Mouse (Mus musculus): ENCODE measurements around the gene Fbxo7. TPM values are rescaled to one million over a fixed set of nuclear protein-coding genes. Genes with fewer than 3 reads are reported as not detected.
A peak's percentile ranks its signal among the peaks of the same experiment; 100 is the strongest.

Fbxo7 gene
- polyA plus RNA-seq (2016; fragmentation: Nextera tagmentation; extraction: Ambion mirVana): 16.5 and 19.8 TPM in 2 replicates

GRCm38 (mm10) chr10:86021749-86022473 is at the start of gene Fbxo7:
Gene Fbxo7, plus strand, starts transcription at chr10:86021972.
- Histone ChIP-seq H3K9me3 (no peaks in the 10 kb centered on the region), H3K27me3 (ENCODE audit: insufficient read depth, poor library complexity, severe bottlenecking) (no peaks in the 10 kb centered on the region), H3K4me3 (peak within 1 kb of the TSS; percentile 88), H3K27ac (peak within 1 kb of the TSS; percentile 95), H3K4me1 (replicated peaks) (peaks cover 13% of the 10 kb centered on the region), H3K36me3 (peaks cover 6% of the 10 kb centered on the region)
- WGBS: under 1% methylated on average over 82 of the region's 82 CpGs
- peak; percentile 90 for DNase-seq (ENCODE audit: low spot score)

DNA sequence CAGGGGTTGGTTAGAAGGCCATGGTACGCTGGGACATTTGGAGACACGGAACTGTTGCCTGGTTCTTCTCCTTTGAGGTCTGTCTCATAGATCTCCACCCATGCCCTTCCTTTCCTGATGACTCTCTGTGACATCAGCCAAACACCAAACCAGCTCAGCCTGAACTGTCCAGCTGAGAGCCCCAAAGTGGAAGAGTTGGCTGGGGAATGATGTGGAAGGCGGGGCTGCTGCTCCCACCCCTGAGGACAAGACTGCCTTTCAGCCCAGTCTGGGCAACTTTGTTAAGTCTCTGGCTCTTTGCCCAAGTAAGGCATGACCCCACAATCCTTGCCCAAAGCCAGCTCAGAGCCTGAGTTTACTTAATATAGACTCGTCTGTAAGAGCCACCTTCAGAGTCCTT is 48.9 kb upstream of the Fbxo7 start:
- no peaks in the 10 kb centered on the region for H3K36me3 ChIP-seq
- H3K27me3 ChIP-seq (ENCODE audit: insufficient read depth, poor library complexity, severe bottlenecking): no peaks in the 10 kb centered on the region
- H3K4me1 ChIP-seq (replicated peaks): no peaks in the 10 kb centered on the region
- H3K9me3 ChIP-seq: no peaks in the 10 kb centered on the region; the same call in 1 of the 2 replicates
- H3K27ac ChIP-seq: no peak overlapping the region
- no peak overlapping the region for H3K4me3 ChIP-seq
- DNase-seq (ENCODE audit: low spot score): no peak
- 86% methylated on average over 4 of the region's 4 CpGs for WGBS

- H3K9me3 ChIP-seq: no peaks in the 10 kb centered on the region
- 83% methylated on average over 6 of the region's 6 CpGs for WGBS
Observed at GRCm38 (mm10) chr10:85989412-85990115, 32.2 kb upstream of the Fbxo7 start.

DNA sequence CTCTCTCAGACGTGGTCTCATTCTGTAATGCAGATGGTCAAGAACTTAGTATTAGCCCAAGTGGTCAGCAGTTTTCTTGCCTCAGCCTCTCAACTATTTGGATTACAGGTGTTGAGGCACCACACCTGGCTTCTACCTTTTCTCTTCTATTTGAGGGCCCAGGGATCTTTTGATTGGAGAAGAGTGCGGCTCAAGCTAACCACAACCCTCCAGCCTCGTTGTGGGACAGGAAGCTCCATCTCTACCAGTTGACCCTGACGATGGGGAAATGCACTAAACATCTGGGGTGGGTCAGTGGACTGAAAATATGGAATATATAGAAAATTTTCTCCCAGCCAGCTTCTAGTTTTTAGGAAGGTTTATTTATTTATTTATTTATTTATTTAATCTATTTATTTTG is 29.4 kb upstream of the Fbxo7 start:
- DNase-seq (ENCODE audit: low spot score): no peak
- H3K4me1 ChIP-seq (replicated peaks): no peaks in the 10 kb centered on the region
- H3K36me3 ChIP-seq: no peaks in the 10 kb centered on the region
- H3K27ac ChIP-seq: no peak overlapping the region
- no peaks in the 10 kb centered on the region for H3K9me3 ChIP-seq
- WGBS: 89% methylated on average over 4 of the region's 4 CpGs
- H3K27me3 ChIP-seq (ENCODE audit: insufficient read depth, poor library complexity, severe bottlenecking): no peaks in the 10 kb centered on the region
- no peak overlapping the region for H3K4me3 ChIP-seq

More at GRCm38 (mm10) chr10:85989412-85990115, 32.2 kb upstream of the Fbxo7 start:
- Histone ChIP-seq H3K4me3 (no peak overlapping the region), H3K27me3 (ENCODE audit: insufficient read depth, poor library complexity, severe bottlenecking) (no peaks in the 10 kb centered on the region), H3K36me3 (no peaks in the 10 kb centered on the region), H3K27ac (no peak overlapping the region), H3K4me1 (replicated peaks) (no peaks in the 10 kb centered on the region)
- no peak for DNase-seq (ENCODE audit: low spot score)

- H3K27me3 ChIP-seq (ENCODE audit: insufficient read depth, poor library complexity, severe bottlenecking): no peaks in the 10 kb centered on the region
- no peak overlapping the region for H3K27ac ChIP-seq
- H3K4me3 ChIP-seq: no peak overlapping the region
- H3K9me3 ChIP-seq: no peaks in the 10 kb centered on the region
- H3K4me1 ChIP-seq (replicated peaks): no peaks in the 10 kb centered on the region
- H3K36me3 ChIP-seq: no peaks in the 10 kb centered on the region
- 90% methylated on average over 9 of the region's 9 CpGs for WGBS
- no peak for DNase-seq (ENCODE audit: low spot score)
Observed at GRCm38 (mm10) chr10:85993836-85994235, 27.9 kb upstream of the Fbxo7 start.

- 85% methylated on average over 5 of the region's 5 CpGs for WGBS
- Histone ChIP-seq H3K4me1 (replicated peaks) (no peaks in the 10 kb centered on the region), H3K36me3 (no peaks in the 10 kb centered on the region), H3K9me3 (no peaks in the 10 kb centered on the region), H3K4me3 (no peak overlapping the region), H3K27ac (no peak overlapping the region), H3K27me3 (ENCODE audit: insufficient read depth, poor library complexity, severe bottlenecking) (no peaks in the 10 kb centered on the region)
- DNase-seq (ENCODE audit: low spot score): no peak
Observed at GRCm38 (mm10) chr10:85994543-85995104, 27.1 kb upstream of the Fbxo7 start.

GRCm38 (mm10) chr10:86000447-86000846 is 21.3 kb upstream of the Fbxo7 start:
- no peaks in the 10 kb centered on the region for H3K4me1 ChIP-seq (replicated peaks)
- H3K4me3 ChIP-seq: no peak overlapping the region
- no peak overlapping the region for H3K27ac ChIP-seq
- H3K9me3 ChIP-seq: no peaks in the 10 kb centered on the region
- H3K36me3 ChIP-seq: no peaks in the 10 kb centered on the region
- WGBS: 95% methylated on average over 4 of the region's 4 CpGs
- no peaks in the 10 kb centered on the region for H3K27me3 ChIP-seq (ENCODE audit: insufficient read depth, poor library complexity, severe bottlenecking)
- DNase-seq (ENCODE audit: low spot score): no peak

- H3K36me3 ChIP-seq: no peaks in the 10 kb centered on the region
- H3K27me3 ChIP-seq (ENCODE audit: insufficient read depth, poor library complexity, severe bottlenecking): no peaks in the 10 kb centered on the region
- no peak overlapping the region for H3K4me3 ChIP-seq
- WGBS: 74% methylated on average over 5 of the region's 5 CpGs
- H3K27ac ChIP-seq: no peak overlapping the region
- DNase-seq (ENCODE audit: low spot score): no peak
- H3K4me1 ChIP-seq (replicated peaks): no peaks in the 10 kb centered on the region
- no peaks in the 10 kb centered on the region for H3K9me3 ChIP-seq
Observed at GRCm38 (mm10) chr10:86006455-86006854, 15.3 kb upstream of the Fbxo7 start.

DNA sequence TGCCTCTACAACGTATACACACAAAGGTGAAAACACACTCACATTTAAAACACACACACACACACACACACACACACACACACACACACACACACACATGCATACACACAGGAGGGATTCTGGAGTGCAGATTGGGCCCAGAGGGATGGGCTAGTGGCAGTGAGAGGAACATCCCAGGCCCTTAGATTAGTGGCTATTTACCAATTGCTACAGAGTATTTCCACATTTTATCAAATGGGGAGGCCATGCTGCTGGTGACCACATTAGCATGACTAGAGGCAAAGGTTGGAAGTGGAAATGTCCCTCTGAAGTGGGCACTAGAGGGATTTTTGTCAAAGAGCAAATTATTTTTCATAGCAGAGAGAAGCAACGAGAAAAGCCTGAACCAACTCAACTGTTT is 12.1 kb upstream of the Fbxo7 start:
- Histone ChIP-seq H3K4me1 (replicated peaks) (no peaks in the 10 kb centered on the region), H3K9me3 (no peaks in the 10 kb centered on the region), H3K36me3 (no peaks in the 10 kb centered on the region), H3K4me3 (no peak overlapping the region), H3K27me3 (ENCODE audit: insufficient read depth, poor library complexity, severe bottlenecking) (no peaks in the 10 kb centered on the region), H3K27ac (no peak overlapping the region)
- no peak for DNase-seq (ENCODE audit: low spot score)
- 82% methylated on average over 2 of the region's 2 CpGs for WGBS

DNA sequence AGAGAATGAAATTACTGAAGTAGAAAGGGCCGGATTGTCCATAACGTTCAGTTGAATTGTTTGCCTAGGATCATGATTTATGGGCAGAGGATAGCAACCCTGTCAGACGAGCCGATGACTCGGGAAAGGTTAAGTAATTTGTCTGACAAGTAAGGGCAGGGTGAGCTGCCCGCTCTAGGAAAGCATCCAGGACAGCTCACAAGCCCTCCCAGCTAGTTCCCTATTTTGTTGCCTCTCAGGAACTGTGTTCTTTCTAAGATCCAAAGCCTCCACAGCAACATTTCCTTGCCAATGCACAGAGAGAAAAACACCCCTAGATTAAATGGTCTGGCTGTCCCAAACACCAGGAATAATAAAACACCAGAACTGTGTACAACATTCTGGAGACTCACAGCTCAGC is 11.1 kb upstream of the Fbxo7 start:
- Histone ChIP-seq H3K4me3 (no peak overlapping the region), H3K27ac (no peak overlapping the region), H3K36me3 (no peaks in the 10 kb centered on the region), H3K9me3 (no peaks in the 10 kb centered on the region), H3K4me1 (replicated peaks) (no peaks in the 10 kb centered on the region), H3K27me3 (ENCODE audit: insufficient read depth, poor library complexity, severe bottlenecking) (no peaks in the 10 kb centered on the region)
- WGBS: 72% methylated on average over 6 of the region's 6 CpGs
- no peak for DNase-seq (ENCODE audit: low spot score)

DNA sequence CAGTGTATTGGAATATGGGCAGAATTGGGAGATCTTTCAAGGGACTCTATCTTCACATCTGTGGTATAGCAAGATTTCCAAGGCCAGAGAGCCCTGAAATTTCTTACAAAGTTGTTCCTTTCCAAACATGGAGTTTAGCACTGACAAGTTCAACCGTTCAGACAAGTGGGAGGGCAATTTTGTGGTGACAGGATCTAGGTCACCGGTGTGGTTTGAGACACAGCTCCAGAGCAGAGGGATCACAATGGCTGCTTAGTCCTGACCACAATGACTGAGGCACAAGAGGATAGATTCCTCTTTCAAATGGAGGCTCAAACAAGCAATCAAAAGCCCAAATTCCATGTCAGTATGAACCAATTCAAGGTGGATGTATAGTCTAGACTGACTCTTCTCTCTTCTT is 10.6 kb upstream of the Fbxo7 start:
- H3K27ac ChIP-seq: no peak overlapping the region
- H3K9me3 ChIP-seq: no peaks in the 10 kb centered on the region
- no peak overlapping the region for H3K4me3 ChIP-seq
- H3K27me3 ChIP-seq (ENCODE audit: insufficient read depth, poor library complexity, severe bottlenecking): no peaks in the 10 kb centered on the region
- H3K4me1 ChIP-seq (replicated peaks): no peaks in the 10 kb centered on the region
- H3K36me3 ChIP-seq: no peaks in the 10 kb centered on the region
- WGBS: 88% methylated on average over 2 of the region's 2 CpGs
- no peak for DNase-seq (ENCODE audit: low spot score)

- Histone ChIP-seq H3K4me1 (replicated peaks) (no peaks in the 10 kb centered on the region), H3K27ac (no peak within 1 kb of the TSS), H3K4me3 (no peak within 1 kb of the TSS), H3K36me3 (no peaks in the 10 kb centered on the region), H3K27me3 (ENCODE audit: insufficient read depth, poor library complexity, severe bottlenecking) (no peaks in the 10 kb centered on the region), H3K9me3 (no peaks in the 10 kb centered on the region)
- DNase-seq (ENCODE audit: low spot score): no peak
- WGBS: 89% methylated on average over 2 of the region's 2 CpGs
Observed at GRCm38 (mm10) chr10:86011781-86012180, 10.0 kb upstream of the Fbxo7 start, which contains the start of gene Bpifc. Gene Bpifc, minus strand, starts transcription at chr10:86011895.

DNA sequence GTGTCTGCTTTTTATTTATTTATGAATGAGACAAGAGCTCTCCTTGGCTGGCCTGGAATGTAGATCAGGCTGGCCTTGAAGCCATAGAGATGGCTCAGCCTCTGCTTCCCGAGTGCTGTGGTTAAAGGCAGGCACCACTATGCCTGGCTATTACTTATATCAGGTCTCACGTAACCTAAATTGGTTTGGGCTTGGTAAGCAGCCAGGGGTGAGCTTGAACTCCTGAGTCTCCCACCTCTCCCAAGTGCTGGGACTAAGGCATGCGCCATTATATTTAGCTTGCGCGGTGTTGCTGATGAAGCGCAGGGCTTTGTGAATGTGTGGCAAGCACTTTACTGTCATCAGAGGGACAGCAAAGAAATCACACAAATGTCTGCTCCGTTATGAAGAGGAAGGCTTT is 4.0 kb upstream of the Fbxo7 start:
- no peak overlapping the region for H3K4me3 ChIP-seq
- H3K27me3 ChIP-seq (ENCODE audit: insufficient read depth, poor library complexity, severe bottlenecking): no peaks in the 10 kb centered on the region
- WGBS: 91% methylated on average over 7 of the region's 7 CpGs
- peaks cover 11% of the 10 kb centered on the region for H3K4me1 ChIP-seq (replicated peaks)
- H3K9me3 ChIP-seq: no peaks in the 10 kb centered on the region
- no peak overlapping the region for H3K27ac ChIP-seq
- no peaks in the 10 kb centered on the region for H3K36me3 ChIP-seq
- no peak for DNase-seq (ENCODE audit: low spot score)
